Mouse (Mus musculus): ENCODE results near the gene Acy3. TPM values are rescaled to one million over a fixed set of nuclear protein-coding genes. Genes with fewer than 3 reads are reported as not detected.

Gene Acy3
- total and polyA plus RNA-seq, 3 experiments: 0.25 to 0.83 TPM; not detected in 1

GRCm38 (mm10) chr19:3950331-3950730 lies 36.0 kb upstream of the Acy3 start:
- TF ChIP-seq SIN3A (IDR thresholded peaks at IDR 0.05; ENCODE audit: low read length): no peak
- TF ChIP-seq GABPA (IDR thresholded peaks at IDR 0.05; ENCODE audit: insufficient replicate concordance, low read depth, low read length): no peak
- TF ChIP-seq ETS1 (conservative IDR thresholded peaks at IDR 0.05; ENCODE audit: low read depth, low read length): no peak
- TF ChIP-seq EP300 (IDR thresholded peaks at IDR 0.05; ENCODE audit: low read length): no peak
- TF ChIP-seq RAD21 (IDR thresholded peaks at IDR 0.05; ENCODE audit: low read depth, low read length): no peak
- TF ChIP-seq ZC3H11A (IDR thresholded peaks at IDR 0.05; ENCODE audit: low read depth, low read length): no peak
- no peak for TF ChIP-seq TBP (conservative IDR thresholded peaks at IDR 0.05; ENCODE audit: low read depth, low read length)
- TF ChIP-seq NRF1 (IDR thresholded peaks at IDR 0.05; ENCODE audit: low read depth, low read length): no peak
- TF ChIP-seq MEF2A (IDR thresholded peaks at IDR 0.05; ENCODE audit: borderline replicate concordance, low read depth, low read length): no peak
- no peak for TF ChIP-seq CTCF (conservative IDR thresholded peaks at IDR 0.05 in 1 of 2, IDR thresholded peaks at IDR 0.05 in 1 of 2; ENCODE audit: low read depth in 2 of 2, low read length in 2 of 2)
- no peak for TF ChIP-seq MAZ (IDR thresholded peaks at IDR 0.05; ENCODE audit: low read depth, low read length)
- no peak for TF ChIP-seq SMC3 (IDR thresholded peaks at IDR 0.05; ENCODE audit: low read depth, low read length)
- no peak for TF ChIP-seq USF2 (conservative IDR thresholded peaks at IDR 0.05; ENCODE audit: low read depth, low read length)
- no peak for TF ChIP-seq TCF12 (IDR thresholded peaks at IDR 0.05; ENCODE audit: low read depth, low read length)
- no peak for TF ChIP-seq MYC (IDR thresholded peaks at IDR 0.05; ENCODE audit: low read depth, low read length)
- no peak for TF ChIP-seq POLR2A (IDR thresholded peaks at IDR 0.05; ENCODE audit: low read depth, low read length)
- no peak for TF ChIP-seq ZNF384 (IDR thresholded peaks at IDR 0.05; ENCODE audit: low read depth, low read length)
- TF ChIP-seq PAX5 (IDR thresholded peaks at IDR 0.05; ENCODE audit: low read length): no peak
- no peak for TF ChIP-seq USF1 (IDR thresholded peaks at IDR 0.05; ENCODE audit: low read depth, low read length)
- no peak for TF ChIP-seq RCOR1 (conservative IDR thresholded peaks at IDR 0.05; ENCODE audit: low read depth, low read length)
- in situ Hi-C loops (cut with MboI; ENCODE audit: low pct_ligation_motif_present, low pct_unique_long_range_greater_than_20kb, low sequenced_read_pairs) (no loop called here), dilution Hi-C loops (cut with MboI; ENCODE audit: extremely low pct_ligation_motif_present, extremely low pct_unique_long_range_greater_than_20kb, low sequenced_read_pairs) (no loop called here)
- H3K4me3 ChIP-seq (replicated peaks in 1 of 3; ENCODE audit: low read depth in 2 of 3, low read length in 2 of 3, poor library complexity in 1 of 3): no peak overlapping the region
- peaks cover 3 to 27% of the 10 kb centered on the region in 2 experiments for H3K4me1 ChIP-seq (ENCODE audit: control insufficient read depth in 1 of 2, insufficient read depth in 2 of 2)
- peaks cover 39 to 51% of the 10 kb centered on the region in 2 experiments for H3K36me3 ChIP-seq (replicated peaks in 1 of 2; ENCODE audit: control insufficient read depth in 1 of 2, insufficient read depth in 1 of 2, low read length in 1 of 2)
- H3K4me2 ChIP-seq (ENCODE audit: insufficient read depth, low read depth, poor library complexity, severe bottlenecking): no peak overlapping the region
- no peak for DNase-seq (ENCODE audit: extremely low read depth)
- H3K27ac ChIP-seq (ENCODE audit: insufficient read depth, low read depth): no peak overlapping the region
- no peaks in the 10 kb centered on the region for H3K9me3 ChIP-seq (replicated peaks; ENCODE audit: low read length)
- H3K27me3 ChIP-seq (replicated peaks): no peaks in the 10 kb centered on the region
- no peaks in the 10 kb centered on the region for H3K79me2 ChIP-seq (replicated peaks; ENCODE audit: control insufficient read depth, extremely low read depth, insufficient read depth, poor library complexity, severe bottlenecking)
- no peak overlapping the region for H3K9ac ChIP-seq (ENCODE audit: insufficient read depth, low read depth)

GRCm38 (mm10) chr19:3951461-3951860 lies 34.9 kb upstream of the Acy3 start:
- peaks cover 2 to 16% of the 10 kb centered on the region in 2 experiments; a peak in 3 of 4 replicates for H3K4me1 ChIP-seq (ENCODE audit: control insufficient read depth in 1 of 2, insufficient read depth in 2 of 2)
- no peak for DNase-seq (ENCODE audit: extremely low read depth)
- H3K9ac ChIP-seq (ENCODE audit: insufficient read depth, low read depth): no peak overlapping the region
- no peak overlapping the region for H3K4me2 ChIP-seq (ENCODE audit: insufficient read depth, low read depth, poor library complexity, severe bottlenecking)
- H3K4me3 ChIP-seq (replicated peaks in 1 of 3; ENCODE audit: low read depth in 2 of 3, low read length in 2 of 3, poor library complexity in 1 of 3): no peak overlapping the region
- no peaks in the 10 kb centered on the region for H3K27me3 ChIP-seq (replicated peaks)
- in situ Hi-C loops (cut with MboI; ENCODE audit: low pct_ligation_motif_present, low pct_unique_long_range_greater_than_20kb, low sequenced_read_pairs) (no loop called here), dilution Hi-C loops (cut with MboI; ENCODE audit: extremely low pct_ligation_motif_present, extremely low pct_unique_long_range_greater_than_20kb, low sequenced_read_pairs) (no loop called here)
- no peaks in the 10 kb centered on the region for H3K79me2 ChIP-seq (replicated peaks; ENCODE audit: control insufficient read depth, extremely low read depth, insufficient read depth, poor library complexity, severe bottlenecking)
- peaks cover 35 to 41% of the 10 kb centered on the region in 2 experiments for H3K36me3 ChIP-seq (replicated peaks in 1 of 2; ENCODE audit: control insufficient read depth in 1 of 2, insufficient read depth in 1 of 2, low read length in 1 of 2)
- no peak overlapping the region for H3K27ac ChIP-seq (ENCODE audit: insufficient read depth, low read depth)
- TF ChIP-seq MEF2A (IDR thresholded peaks at IDR 0.05; ENCODE audit: borderline replicate concordance, low read depth, low read length) (no peak), ZKSCAN1 (IDR thresholded peaks at IDR 0.05; ENCODE audit: borderline replicate concordance, low read depth, low read length) (no peak)
- no peaks in the 10 kb centered on the region for H3K9me3 ChIP-seq (replicated peaks; ENCODE audit: low read length)

All from CH12.LX (cell line).